Mouse (Mus musculus): ENCODE data around the gene Lrig1.
"Not testable (repeated sequence)": the region's sequence is repeated elsewhere in the genome, so short reads cannot be mapped to it uniquely, and the experiment has no call there.

Lrig1 gene

DNA sequence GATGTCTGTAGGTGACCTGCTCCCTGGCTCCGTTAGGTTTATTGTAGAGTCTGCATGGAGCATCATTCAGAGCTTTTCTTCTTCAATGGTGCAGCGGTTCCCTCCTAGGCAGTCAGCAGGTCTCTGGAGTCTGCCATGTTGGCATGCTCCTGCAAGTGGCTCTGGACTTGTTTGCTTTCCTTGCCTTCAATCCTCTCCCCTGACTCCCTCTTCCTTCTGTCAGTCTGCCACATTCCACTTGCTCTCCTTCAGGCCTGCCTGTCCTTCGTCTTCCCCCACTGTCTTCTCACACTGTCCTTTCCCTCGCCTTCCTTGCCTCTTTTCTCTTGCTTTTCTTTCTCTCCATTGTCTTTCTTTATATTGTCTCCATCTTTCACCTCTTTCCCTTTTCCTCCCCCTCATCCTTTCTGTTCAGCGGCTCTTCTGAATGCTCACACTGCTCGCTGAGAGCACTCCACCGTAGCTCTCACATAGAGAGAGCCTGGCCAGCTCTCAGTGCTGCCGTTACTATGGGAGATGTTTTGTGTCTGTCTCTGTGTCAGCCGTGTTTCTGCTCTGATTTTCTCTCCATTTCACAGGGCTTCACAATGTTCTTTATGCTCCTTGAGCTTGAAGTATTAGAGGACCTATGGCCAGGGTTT lies 124.3 kb downstream of the Lrig1 start:
- DNase-seq (ENCODE audit: low read depth, low spot score), result no peak

DNA sequence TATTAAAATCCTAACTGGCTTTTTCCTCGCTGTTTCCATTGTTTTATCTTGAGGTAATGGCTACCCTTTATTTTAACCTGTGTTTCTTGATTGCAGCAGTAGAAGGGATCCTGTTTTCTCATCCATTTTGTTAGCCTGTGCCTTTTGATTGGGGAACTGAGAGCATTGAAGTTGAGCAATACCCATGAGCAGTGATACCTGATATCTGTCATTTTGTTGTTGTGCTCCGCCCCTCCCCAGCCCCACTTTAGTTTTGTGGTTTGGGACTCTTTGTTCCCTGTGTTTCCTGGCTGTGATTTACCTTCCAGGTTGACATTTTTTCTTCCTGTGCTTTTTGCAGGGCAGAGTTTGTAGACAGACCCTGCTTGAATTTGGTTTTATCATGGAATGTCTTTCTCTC lies 131.9 kb downstream of the Lrig1 start:
- DNase-seq (ENCODE audit: low read depth, low spot score), result no peak

DNA sequence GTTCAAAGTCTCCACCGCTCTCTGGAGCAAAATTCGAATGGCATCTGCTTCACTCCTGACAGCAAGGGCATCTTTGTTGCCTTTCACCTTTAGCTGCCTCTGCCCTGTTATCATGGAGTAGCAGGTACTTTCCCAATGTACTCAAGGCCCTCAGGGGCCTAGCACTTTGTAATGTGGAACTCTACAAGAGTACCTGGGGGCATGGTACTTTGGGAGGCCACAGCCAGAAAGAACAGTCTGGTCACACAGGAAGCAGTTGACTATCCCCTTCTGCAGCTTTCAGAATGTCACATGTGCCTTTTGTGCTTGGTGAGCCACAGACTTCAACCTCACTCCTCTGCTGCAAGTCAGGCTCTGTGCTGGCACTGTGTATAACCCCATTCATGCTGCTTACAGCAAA lies 134.2 kb downstream of the Lrig1 start:
- no peak for DNase-seq (ENCODE audit: low read depth, low spot score)

DNA sequence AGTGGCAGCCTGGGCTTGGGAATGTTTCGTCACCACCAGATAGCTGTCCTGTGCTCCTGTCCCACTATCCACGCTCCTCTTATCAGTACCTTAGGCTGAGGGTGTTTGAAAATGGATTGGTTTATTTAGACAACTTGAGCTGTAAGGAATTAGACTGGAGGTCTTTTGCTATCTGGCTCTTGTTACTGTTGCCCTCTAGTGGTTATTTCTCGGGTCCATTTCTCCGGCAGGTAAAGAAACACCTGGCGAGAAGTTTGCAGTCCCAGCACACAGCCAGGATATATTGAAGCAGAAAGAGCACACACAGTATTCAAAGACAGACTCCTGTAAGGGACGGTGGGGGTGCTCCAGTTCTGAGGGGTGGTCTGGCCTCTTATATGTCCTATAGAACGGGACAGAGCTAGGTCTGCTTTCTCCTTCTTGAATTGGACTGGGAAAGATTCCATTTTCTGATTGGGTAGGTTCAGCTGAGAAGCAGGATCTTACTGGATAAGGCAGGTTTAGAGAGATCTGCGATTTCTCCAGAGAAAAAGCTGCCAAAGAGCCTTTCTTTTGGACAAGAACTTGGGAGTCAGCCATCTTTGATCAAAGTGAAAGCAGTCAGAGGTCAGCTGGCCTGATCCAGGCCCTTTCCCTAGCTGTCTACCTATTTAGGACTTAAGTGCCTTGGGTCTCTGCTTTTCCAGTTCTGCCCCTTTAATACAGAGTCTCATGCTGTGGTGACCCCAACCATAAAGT lies 136.6 kb downstream of the Lrig1 start:
- no peak for DNase-seq (ENCODE audit: low read depth, low spot score)

DNA sequence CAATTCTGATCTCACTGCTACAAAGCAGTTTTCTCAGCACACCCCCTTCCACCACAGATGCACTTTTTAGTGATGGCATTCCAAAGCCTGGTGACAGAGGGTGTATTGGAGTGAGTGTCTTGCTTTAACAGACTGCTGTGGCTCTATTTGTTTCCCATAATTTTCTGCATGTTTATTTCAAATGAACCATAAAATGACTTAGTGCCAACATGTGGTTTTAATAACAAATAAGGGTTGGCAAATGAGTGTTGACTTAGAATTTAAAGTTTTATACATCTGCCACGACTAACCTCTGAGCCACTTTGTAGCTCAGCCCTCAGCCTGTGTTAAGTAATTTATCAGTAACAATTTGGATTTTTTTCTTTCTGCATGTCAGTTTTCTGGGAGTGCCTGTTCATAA lies 138.6 kb downstream of the Lrig1 start:
- DNase-seq (ENCODE audit: low read depth, low spot score), result no peak

DNA sequence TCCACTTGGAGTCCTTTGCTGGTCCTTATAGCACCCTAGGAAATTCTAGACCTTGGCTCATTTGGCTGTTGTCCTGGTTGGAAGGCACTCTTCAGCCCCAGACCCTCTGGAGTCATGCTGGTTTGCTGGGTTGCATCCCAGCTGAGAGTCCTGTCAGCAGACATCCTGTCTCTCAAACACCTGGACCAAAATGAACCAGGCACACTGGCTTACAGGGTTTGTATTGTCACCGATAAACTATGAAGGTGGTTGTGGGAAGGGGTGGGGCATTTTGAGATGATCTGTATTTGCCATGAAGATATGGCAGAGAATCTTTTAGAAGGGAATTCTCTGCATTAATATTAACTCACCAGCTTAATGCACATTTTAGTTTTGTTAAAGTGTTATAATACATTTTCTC lies 139.1 kb downstream of the Lrig1 start:
- DNase-seq (ENCODE audit: low read depth, low spot score), result no peak

DNA sequence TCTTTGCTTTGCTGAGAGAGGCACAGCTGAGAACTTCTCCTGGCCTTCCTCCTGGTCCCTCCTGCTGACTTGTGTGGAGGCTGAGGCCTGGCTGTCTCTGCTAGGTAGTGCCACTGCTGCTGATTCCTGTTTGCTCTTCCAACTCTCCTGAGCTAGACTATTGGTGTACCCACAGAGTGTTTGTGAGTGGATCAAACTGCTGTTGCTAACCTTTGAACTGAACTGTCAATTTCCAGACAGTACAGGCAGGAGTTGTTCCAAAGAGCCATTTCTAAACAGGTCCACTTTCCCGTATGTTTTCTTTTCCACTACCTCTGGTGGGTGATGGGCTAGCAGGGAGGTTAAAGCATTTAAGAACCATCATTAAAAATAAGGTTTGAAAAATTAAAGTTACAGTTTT lies 141.4 kb downstream of the Lrig1 start:
- not testable (repeated sequence) for DNase-seq (ENCODE audit: low read depth, low spot score)

Measured in retina, adult 2 months (tissue).